In the genomic region with DNA sequence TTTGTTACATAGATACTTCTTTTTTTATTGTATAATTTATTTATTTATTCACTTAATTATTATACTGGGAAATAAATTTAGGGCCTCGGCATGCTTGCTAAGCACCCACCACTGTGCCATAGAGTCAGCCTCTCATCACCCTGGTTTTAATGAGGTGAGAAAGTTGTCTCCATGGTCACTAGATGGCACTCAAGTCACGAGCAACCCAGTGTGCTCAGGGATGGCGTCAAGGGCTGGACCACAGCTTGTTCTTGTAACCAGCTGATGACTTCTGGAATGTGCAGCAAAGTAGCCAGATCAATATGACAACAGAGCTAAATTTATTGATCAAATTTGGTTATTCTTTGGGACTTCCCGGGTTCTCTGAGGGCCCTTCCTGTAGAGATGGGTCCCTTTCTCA, we compare ENCODE assay signal across 8 mouse cellular contexts.
DNase-seq lines count a peak whose midpoint lies in the region; ATAC-seq lines count a peak whose summit lies in the region.

No protein-coding gene starts in this region.

- H3K4me1 ChIP-seq in forebrain, embryonic 14.5 days (ENCODE audit: control insufficient read depth, insufficient read depth, low read length): no peaks in the 10 kb centered on the region

- peak; percentile 54; the same call in 1 of the 2 replicates for ATAC-seq in forebrain, embryonic 14.5 days
- ATAC-seq in erythroid progenitor cell, adult 5-6 weeks (replicated peaks; ENCODE audit: low FRiP score, poor library complexity, severe bottlenecking): no peak

- H3K4me3 ChIP-seq in forebrain, embryonic 14.5 days (ENCODE audit: low read depth, low read length): no peak overlapping the region

- H3K4me2 ChIP-seq in forebrain, embryonic 14.5 days (ENCODE audit: low read length): no peak overlapping the region

- no peaks in the 10 kb centered on the region for H3K27me3 ChIP-seq in forebrain, embryonic 14.5 days (replicated peaks; ENCODE audit: control insufficient read depth, insufficient read depth, low read length)

- WGBS in forebrain, embryonic 14.5 days: 27% methylated on average over 4 of the region's 4 CpGs

- no peaks in the 10 kb centered on the region for H3K36me3 ChIP-seq in forebrain, embryonic 14.5 days (ENCODE audit: control insufficient read depth, insufficient read depth, low read length)

- H3K9me3 ChIP-seq in forebrain, embryonic 14.5 days (replicated peaks; ENCODE audit: control insufficient read depth, low read length): 0 out of 2 replicates have a peak, but pooled peaks cover 2% of the 10 kb centered on the region

- no peak overlapping the region for H3K27ac ChIP-seq in forebrain, embryonic 14.5 days (ENCODE audit: low read depth, low read length)

- no peak overlapping the region for H3K9ac ChIP-seq in forebrain, embryonic 14.5 days (ENCODE audit: low read length)

- DNase-seq in ovary, postnatal 14 days (ENCODE audit: low spot score): peak; percentile 32
- no peak for DNase-seq in ovary, postnatal 36 days (ENCODE audit: low spot score)
- DNase-seq in cerebellum, adult 18-20 months: peak; percentile 44 to 56
- DNase-seq in forebrain, embryonic 14.5 days (ENCODE audit: low spot score): peak; percentile 82
- peak; percentile 18 for DNase-seq in layer of hippocampus, adult 9-10 months (ENCODE audit: low spot score)
- DNase-seq in naive thymus-derived CD4-positive, alpha-beta T cell, adult 2 months (ENCODE audit: low read depth): peak; percentile 15
- no peak for DNase-seq in spleen, postnatal 14 days (ENCODE audit: low spot score in 2 of 2)

Comparison
In these comparisons a context has a peak if more than half of its experiments do, and no peak if none do; other contexts are left out.
1. DNase-seq: peak in ovary, postnatal 14 days (single experiment), cerebellum, adult 18-20 months (2 of 2), forebrain, embryonic 14.5 days (single experiment), layer of hippocampus, adult 9-10 months (single experiment) and naive thymus-derived CD4-positive, alpha-beta T cell, adult 2 months (single experiment); none in ovary, postnatal 36 days (single experiment) and spleen, postnatal 14 days (0 of 2).